Mouse (Mus musculus) ES-Bruce4 (cell line): ENCODE measurements around the gene Cotl1. TPM values are rescaled to one million over a fixed set of nuclear protein-coding genes. Genes with fewer than 3 reads are reported as not detected.

Experiments used
- H3K27ac ChIP-seq: 2 replicates; pipeline ENCODE4 v1.5.1; 2012; ENCODE audit warnings: low read length, inconsistent platforms; ENCODE audit not compliant: insufficient read depth
- H3K27me3 ChIP-seq: 2 replicates; pipeline ENCODE4 v1.6.1; 2012; ENCODE audit warnings: mild to moderate bottlenecking, low read length, inconsistent platforms; ENCODE audit not compliant: control insufficient read depth, poor library complexity, insufficient read depth, severe bottlenecking
- H3K36me3 ChIP-seq: 2 replicates; pipeline ENCODE4 v1.6.1; 2012; ENCODE audit warnings: inconsistent platforms, mild to moderate bottlenecking, low read length, moderate library complexity; ENCODE audit not compliant: control insufficient read depth, poor library complexity, insufficient read depth, severe bottlenecking
- H3K4me1 ChIP-seq: one replicate; pipeline ENCODE4 v1.8.1; 2011; ENCODE audit warnings: low read length; ENCODE audit not compliant: control insufficient read depth, insufficient read depth
- H3K4me3 ChIP-seq: 2 replicates; pipeline ENCODE4 v1.5.1; 2011; ENCODE audit warnings: low read depth, mild to moderate bottlenecking, low read length
- H3K9ac ChIP-seq: 2 replicates; pipeline ENCODE4 v1.6.1; 2012; ENCODE audit warnings: low read depth, mild to moderate bottlenecking, inconsistent platforms; ENCODE audit not compliant: poor library complexity, severe bottlenecking
- H3K9me3 ChIP-seq: replicated peaks from 2 replicates; pipeline ENCODE4 v1.6.1; 2012; ENCODE audit warnings: mild to moderate bottlenecking, low read length, inconsistent platforms; ENCODE audit not compliant: control insufficient read depth, poor library complexity, insufficient read depth, severe bottlenecking
- CTCF ChIP-seq: IDR thresholded peaks from one replicate; pipeline ENCODE4 v1.8.1; 2011; ENCODE audit warnings: low read depth, low read length
- EP300 ChIP-seq: IDR thresholded peaks from 2 replicates; pipeline ENCODE4 v1.6.1; 2011; ENCODE audit warnings: low read depth, low read length; ENCODE audit not compliant: insufficient read depth
- POLR2A ChIP-seq: IDR thresholded peaks from one replicate; pipeline ENCODE4 v1.8.1; 2011; ENCODE audit warnings: low read length; ENCODE audit not compliant: insufficient read depth
- polyA plus RNA-seq: library from polyadenylated mRNA; stranded (reverse); fragments of >200 nt; gene quantifications from 2 replicates; pipeline ENCODE4 v1.2.4, GENCODE M21; 2011; ENCODE audit warnings: low read depth; ENCODE audit not compliant: missing spikeins, insufficient read depth, insufficient read length

Cotl1 gene
- polyA plus RNA-seq, 1 experiment, result 106 TPM

GRCm38 (mm10) chr8:119781086-119781840 is 59.1 kb downstream of the Cotl1 start:
- TF ChIP-seq POLR2A, result no peak
- TF ChIP-seq CTCF, result no peak
- no peak for TF ChIP-seq EP300
- Histone ChIP-seq H3K36me3 (no peaks in the 10 kb centered on the region), H3K27ac (no peak overlapping the region), H3K4me1 (no peaks in the 10 kb centered on the region), H3K27me3 (no peaks in the 10 kb centered on the region), H3K9ac (no peak overlapping the region), H3K9me3 (no peaks in the 10 kb centered on the region), H3K4me3 (no peak overlapping the region)

- Histone ChIP-seq H3K9me3 (no peaks in the 10 kb centered on the region), H3K4me1 (no peaks in the 10 kb centered on the region), H3K27me3 (no peaks in the 10 kb centered on the region), H3K27ac (no peak overlapping the region), H3K36me3 (no peaks in the 10 kb centered on the region), H3K4me3 (no peak overlapping the region), H3K9ac (no peak overlapping the region)
- TF ChIP-seq CTCF (no peak), POLR2A (no peak), EP300 (no peak)
Measured at GRCm38 (mm10) chr8:119780402-119781049, 59.8 kb downstream of the Cotl1 start.

- Histone ChIP-seq H3K27me3 (no peaks in the 10 kb centered on the region), H3K9ac (no peak overlapping the region), H3K4me1 (no peaks in the 10 kb centered on the region), H3K4me3 (no peak overlapping the region), H3K36me3 (no peaks in the 10 kb centered on the region), H3K27ac (no peak overlapping the region), H3K9me3 (no peaks in the 10 kb centered on the region)
- TF ChIP-seq CTCF (peak; percentile 100), POLR2A (no peak), EP300 (0 out of 2 replicates have a peak, but pooled peaks have one; percentile 21)
Measured at GRCm38 (mm10) chr8:119779013-119779737, 61.2 kb downstream of the Cotl1 start.

DNA sequence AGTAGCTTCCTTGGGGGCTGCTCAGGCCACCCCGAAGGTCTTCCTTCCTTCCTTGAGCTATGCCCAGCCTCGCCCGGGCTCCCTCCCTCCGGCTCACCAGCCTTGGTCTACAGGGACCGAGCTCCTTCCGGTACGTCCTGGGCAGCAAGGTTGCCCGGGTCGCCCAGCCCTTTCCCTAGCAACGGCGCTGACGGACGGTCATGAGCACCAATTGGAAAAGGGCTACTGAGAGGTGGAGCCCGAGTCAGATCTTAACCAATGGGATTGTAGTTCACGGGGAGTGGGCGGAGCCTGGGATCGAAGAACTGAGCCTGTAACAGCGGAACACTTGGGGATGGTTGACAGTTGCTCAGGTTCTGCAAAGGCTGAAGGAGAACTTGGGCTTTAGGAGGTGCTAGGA is 62.1 kb downstream of the Cotl1 start, which contains the start of gene Tldc1:
Tldc1 (minus strand) TSS at position 154 of the 400 bp plus-strand sequence.
- TF ChIP-seq CTCF (no peak), POLR2A (no peak), EP300 (no peak)
- Histone ChIP-seq H3K27me3 (no peaks in the 10 kb centered on the region), H3K9ac (peak within 1 kb of the TSS; percentile 73), H3K4me3 (peak within 1 kb of the TSS; percentile 78), H3K27ac (no peak within 1 kb of the TSS), H3K4me1 (no peaks in the 10 kb centered on the region), H3K9me3 (no peaks in the 10 kb centered on the region), H3K36me3 (no peaks in the 10 kb centered on the region)

DNA sequence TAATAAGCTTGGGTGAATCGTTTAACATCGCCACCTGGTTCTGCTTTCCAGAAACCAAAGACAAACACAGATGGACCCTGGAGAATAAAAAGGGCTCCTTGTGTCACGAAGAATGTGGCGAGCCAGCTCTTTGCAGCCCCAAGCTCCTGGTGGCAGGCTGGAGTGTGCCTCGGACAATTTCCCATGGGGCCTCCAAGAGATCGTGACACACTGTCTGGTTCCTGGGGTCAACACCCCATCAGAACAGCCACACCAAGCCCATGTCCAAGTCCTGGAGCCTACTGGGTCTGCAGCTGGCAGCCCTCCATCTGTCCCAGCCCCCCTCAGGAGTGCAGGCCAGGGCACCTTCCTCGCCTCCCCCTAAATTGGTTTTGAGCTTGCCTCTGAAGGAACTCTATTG is 62.6 kb downstream of the Cotl1 start:
- TF ChIP-seq EP300, result no peak
- TF ChIP-seq POLR2A, result no peak
- no peak for TF ChIP-seq CTCF
- Histone ChIP-seq H3K9ac (peak overlapping the region; percentile 73), H3K36me3 (no peaks in the 10 kb centered on the region)

More for the DNA sequence above, 62.6 kb downstream of the Cotl1 start:
- H3K27ac ChIP-seq, result no peak overlapping the region
- no peaks in the 10 kb centered on the region for H3K9me3 ChIP-seq
- H3K27me3 ChIP-seq, result no peaks in the 10 kb centered on the region
- no peaks in the 10 kb centered on the region for H3K4me1 ChIP-seq
- H3K4me3 ChIP-seq, result peak overlapping the region; percentile 78
